Mouse (Mus musculus): ENCODE data around the gene Spata25.

Spata25 gene

DNA sequence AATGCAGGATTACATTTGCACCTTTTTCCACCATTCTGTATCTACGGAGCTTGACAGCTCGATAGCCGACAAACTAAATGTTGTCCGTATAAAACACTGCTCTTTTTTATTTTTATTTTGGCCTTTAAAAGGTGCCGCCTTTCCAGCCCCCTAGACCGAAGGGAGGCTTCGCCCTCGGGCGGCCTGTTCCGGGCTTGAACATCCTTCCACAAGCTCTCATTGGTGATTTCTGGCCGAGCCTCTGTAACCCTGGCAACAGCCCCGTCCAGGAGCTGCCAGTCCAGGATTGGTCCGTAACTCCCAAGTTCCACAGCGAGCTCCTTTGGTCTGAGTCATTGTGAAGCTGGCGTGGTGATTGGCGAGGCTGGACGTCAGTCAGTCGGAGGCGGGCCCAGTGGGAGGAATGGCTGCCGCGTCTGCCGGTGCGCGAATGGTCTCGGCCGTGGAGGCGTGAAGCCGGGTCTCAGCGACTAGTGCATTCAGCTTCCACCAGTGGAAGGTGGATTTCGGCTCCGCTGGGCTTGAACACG lies 5.6 kb downstream of the Spata25 start, which contains the start of gene Zswim1:
Zswim1 (plus strand) TSS at position 51 of the 530 bp plus-strand sequence.
- TF ChIP-seq GATA4 (IDR thresholded peaks at IDR 0.05; ENCODE audit: insufficient replicate concordance, low read length): 0 out of 2 replicates have a peak, but pooled peaks have one; percentile 5

DNA sequence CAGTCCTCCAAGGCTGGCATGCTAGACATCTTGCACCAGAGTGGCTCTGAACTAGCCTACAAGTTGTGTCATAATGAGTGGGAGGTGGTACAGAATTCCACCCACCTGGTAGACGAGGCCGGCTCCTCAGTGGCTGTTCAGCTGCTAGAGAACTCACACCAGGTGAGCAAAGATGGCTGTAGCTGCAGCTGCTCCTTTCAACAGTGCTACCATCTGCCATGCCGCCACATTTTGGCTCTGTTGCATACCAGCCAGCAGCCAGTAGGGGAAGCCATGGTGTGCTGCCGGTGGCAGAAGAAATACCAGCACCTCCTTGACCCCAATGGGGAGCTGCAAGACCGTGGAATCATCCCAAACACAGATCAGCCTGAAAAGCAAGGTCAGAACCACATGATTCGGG lies 7.3 kb downstream of the Spata25 start:
- TF ChIP-seq GATA4 (IDR thresholded peaks at IDR 0.05; ENCODE audit: insufficient replicate concordance, low read length): no peak

DNA sequence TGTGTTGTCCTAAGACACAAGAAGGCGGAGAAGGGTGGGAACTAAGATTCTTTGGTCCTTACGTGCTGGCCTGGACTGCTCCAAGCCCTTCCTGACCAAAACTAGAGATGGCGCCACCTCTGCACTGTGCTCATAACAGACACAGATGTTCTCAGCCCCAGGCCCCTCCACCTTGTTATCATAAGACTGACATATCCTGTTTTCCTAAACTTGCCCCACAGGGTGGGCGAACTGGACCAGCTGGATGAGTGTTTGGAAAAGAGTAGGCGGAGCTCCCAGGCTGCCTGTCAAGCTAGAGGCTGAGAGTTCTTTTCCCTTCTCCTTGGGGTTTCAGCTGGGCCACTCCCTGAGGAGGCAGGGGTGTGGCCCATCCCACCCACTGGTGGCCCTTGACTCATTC lies 10.6 kb downstream of the Spata25 start:
- no peak for TF ChIP-seq GATA4 (IDR thresholded peaks at IDR 0.05; ENCODE audit: insufficient replicate concordance, low read length)

DNA sequence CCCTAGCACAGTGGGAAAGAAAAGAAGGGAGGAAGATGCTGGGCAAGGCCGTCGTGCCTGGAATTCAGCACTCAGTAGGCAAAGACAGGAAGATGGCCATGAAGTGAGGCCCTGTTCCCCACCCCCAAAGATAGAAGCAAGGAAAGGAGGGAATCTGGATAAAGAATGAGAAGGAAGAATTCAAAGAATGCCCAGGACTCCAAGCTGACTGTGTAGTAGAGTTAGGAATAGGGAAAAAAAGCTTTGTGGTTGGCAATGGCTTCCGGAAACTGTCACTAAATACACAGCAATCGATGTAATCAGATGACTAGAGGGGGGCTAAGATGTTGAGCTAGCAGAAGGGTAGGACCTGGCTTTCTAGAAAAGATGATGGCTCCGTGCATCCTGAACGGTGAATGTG lies 11.1 kb downstream of the Spata25 start:
- no peak for TF ChIP-seq GATA4 (IDR thresholded peaks at IDR 0.05; ENCODE audit: insufficient replicate concordance, low read length)

DNA sequence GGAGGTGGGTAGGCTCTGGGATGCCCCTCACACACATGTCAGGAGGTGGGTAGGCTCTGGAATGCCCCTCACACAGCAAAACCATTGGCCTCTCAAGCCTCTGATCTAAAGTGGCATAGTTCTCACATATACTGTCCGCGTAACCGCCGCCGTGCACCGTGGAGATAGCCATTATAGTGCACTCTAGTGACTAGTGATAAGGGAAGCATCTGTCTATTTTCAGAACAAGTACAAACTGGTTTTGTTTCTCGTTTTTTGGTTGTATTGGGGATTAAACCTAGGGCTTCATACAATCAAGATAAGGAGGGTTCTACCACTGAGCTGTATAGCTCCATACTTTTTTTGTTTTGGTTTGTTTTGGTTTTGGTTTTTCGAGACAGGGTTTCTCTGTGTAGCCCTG lies 12.5 kb downstream of the Spata25 start:
- TF ChIP-seq GATA4 (IDR thresholded peaks at IDR 0.05; ENCODE audit: insufficient replicate concordance, low read length): no peak

DNA sequence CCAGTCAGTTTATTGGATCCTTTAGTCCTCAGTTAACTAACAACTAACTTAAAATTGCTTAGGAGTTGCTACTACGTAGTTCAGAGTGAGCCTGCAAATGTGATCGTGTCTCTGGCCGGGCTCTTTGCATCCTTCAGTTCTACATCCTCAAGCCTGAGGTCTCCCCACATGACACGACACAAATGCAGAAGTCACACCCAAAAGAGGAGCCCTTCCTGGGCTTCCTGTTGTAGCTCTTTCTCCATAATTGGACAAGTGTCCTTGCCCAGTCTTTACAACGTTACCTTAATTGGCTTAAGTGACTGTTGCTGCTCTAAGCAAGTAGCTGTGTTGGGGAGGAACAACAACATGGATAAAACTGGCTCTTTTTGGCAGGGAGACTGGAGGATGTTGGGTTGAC lies 13.0 kb downstream of the Spata25 start:
- TF ChIP-seq GATA4 (IDR thresholded peaks at IDR 0.05; ENCODE audit: insufficient replicate concordance, low read length): no peak

DNA sequence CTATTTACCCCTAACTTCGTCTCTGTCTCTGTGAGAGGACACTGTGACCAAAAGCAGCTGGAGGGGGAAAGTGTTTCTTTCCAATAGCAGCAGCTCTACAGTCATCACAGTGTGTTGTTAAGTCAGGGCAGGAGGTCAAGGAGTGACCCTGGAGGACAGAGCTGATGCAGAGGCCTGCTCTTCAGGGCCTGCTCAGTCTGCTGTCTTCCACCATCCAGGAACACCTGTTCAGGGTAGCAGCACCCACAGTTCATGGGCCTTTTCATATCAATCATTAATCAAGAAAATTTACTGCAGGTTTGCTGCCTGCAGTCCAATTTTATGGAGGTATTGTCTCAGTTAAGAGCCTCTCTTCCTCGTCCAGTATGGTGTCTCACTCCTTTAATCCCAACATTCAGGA lies 14.8 kb downstream of the Spata25 start:
- no peak for TF ChIP-seq GATA4 (IDR thresholded peaks at IDR 0.05; ENCODE audit: insufficient replicate concordance, low read length)

DNA sequence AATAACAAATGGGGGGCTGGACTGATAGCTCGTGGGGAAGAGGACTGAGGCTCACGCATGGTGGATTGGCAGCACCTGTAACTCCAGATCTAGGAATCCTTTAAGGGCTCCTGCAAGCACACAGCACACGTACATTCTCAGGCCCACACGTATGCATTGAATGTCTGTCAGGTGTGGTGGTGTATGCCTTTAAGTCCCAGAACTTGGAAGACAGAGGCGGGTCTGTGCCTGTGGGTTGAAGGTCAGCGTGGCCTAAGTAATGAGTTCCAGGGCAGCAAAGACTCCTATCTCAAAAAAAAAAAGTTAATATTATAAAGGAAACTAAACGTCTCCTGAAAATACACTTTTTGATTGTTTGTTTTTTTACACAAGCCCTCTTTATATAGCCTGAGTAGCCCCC lies 21.7 kb downstream of the Spata25 start:
- no peak for TF ChIP-seq GATA4 (IDR thresholded peaks at IDR 0.05; ENCODE audit: insufficient replicate concordance, low read length)

DNA sequence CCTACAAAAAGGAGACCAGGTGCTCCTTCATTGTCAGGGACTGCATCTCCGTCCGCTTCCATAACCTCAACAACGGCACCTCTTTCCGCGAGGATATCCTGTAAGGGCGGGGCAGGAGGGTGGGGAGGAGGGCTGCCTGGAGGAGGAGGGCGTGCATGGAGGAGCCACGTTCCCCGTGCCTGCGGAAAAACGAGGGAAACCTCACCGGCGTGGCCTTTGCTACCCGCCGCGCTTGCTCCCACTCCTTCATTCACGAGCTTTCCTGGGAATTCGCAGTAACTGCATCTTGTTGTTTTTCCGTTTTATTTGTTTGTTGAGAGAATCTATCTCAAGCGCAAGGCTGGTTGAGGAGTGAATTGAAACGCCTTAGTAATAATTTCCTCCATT lies 23.0 kb downstream of the Spata25 start:
- no peak for TF ChIP-seq GATA4 (IDR thresholded peaks at IDR 0.05; ENCODE audit: insufficient replicate concordance, low read length)

DNA sequence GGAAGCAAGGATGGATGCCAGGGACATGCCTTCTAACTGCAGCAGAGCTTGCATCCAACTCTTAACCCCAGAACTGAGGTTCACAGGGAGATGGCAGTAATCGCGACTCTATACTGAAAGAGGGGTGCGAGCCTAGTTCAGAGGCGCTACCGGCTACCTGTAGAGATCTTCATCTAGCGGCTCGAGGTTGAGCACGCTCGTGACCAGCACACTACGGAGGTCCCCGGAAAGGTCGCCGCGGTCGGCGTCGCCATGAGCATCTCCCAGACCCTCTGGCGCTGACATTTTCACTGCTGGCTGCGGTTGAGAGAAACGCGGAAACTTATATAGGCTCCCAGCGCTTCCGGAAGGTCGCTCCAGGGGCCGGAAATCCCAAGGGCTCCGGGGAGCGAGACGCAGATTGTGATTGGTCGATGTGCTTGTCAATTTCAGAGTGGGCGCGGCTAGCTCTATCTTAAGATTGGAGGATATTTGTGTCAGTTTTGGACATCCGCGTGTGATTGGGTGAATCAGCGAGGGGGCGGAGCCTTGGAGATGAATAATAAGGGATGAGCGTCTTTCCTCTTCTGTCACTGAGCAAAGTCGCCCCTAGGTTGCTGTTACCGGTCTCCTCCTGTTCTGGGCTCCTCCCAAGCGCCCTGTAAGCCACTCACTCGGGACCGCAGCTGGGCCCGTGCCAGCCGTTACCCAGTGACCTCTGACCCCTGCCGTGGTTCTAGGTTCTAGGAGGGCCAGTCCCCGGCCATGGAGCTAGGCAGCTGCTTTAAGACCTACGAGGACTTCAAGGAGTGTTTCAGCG lies 23.6 kb downstream of the Spata25 start, which contains the start of the genes Acot8 and Zswim3:
Acot8 (minus strand) TSS at position 350 of the 799 bp plus-strand sequence.
Zswim3 (plus strand) TSS at position 566 of the 799 bp plus-strand sequence.
- TF ChIP-seq GATA4 (IDR thresholded peaks at IDR 0.05; ENCODE audit: insufficient replicate concordance, low read length): no peak

DNA sequence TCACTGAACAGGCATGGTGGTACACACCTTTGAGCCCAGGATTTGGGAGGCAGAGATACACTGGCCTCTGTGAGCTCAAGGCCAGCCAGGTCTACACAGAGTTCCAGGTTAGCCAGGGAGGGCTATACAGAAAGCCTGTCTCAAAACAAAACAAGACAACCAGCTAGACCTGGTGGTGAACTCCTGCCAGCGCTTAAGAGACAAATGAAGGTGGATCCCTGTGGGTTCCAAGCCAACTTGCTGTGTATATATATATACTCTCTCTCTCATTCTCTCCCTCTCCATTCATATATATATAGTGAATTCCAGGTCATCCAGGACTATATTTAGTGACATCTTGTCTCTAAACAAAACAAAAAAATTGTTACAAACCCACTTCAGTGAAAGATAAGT lies 24.4 kb downstream of the Spata25 start:
- no peak for TF ChIP-seq GATA4 (IDR thresholded peaks at IDR 0.05; ENCODE audit: insufficient replicate concordance, low read length)

DNA sequence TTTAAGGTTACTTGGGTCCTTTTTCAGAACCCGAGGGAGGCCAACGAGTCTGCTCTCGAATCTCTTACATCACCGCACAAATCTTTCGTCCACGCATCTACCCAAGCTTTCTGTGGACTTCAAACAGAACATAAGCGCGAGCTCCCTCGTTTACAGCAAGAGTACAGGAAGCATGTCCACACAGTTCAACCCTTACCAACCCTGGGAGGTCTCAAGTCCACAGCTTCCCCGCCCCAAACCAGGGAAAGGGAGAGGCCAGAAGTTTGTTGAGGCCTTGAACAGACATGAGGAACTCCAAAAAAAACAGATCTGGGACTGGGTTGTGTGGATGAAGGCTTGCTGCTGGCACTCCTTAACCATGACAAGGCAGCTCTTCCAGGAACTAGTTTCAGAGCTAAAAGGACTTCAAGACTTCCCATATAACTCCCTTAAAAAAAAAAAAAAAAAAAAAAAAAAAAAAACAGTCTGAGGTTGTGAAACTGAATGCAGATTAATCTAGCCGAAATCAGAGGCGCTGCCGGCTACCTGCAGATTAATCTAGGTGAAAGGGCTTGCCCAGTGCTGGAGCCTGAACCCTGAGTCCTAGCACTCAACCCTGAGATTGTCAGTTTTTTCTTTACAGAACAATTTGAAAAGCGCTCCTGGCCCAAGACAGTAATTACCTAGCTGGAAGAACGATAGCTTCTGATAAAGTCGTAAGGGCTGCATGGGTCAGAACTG lies 25.0 kb downstream of the Spata25 start:
- TF ChIP-seq GATA4 (IDR thresholded peaks at IDR 0.05; ENCODE audit: insufficient replicate concordance, low read length): peak; percentile 30; the same call in 1 of the 2 replicates

DNA sequence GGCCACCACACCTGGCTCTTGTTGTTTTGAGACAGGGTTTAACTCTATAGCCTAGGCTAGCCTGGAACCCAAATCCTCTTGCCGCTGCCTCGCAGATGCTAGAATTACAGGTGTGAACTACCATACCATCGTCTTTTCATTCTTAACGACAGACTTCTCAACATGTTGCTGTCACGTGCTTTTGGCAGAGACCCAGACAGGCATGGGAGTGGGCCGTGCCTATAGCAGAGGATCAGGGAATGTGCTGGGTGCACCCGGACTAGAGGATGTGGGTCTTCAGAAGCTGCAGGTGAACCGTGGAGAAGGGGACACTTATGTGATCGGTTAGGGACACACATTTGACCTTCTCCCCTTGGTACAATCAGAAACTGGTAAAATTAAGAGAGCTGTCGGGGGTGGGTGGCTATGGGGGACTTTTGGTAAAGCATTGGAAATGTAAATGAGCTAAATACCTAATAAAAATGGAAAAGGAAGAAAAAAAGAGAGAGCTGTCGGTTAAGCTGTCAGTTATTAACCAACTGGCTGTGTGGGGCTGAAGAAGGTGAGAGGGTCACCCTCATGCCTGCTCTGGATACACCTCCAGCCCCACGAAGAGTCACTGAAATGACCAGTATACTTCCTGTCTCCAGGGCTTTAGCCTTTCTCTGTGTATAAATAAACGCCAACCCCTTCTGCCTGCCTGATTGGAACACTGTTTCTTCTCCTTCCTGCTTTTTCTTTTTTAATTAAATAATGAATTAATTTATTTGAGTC lies 27.9 kb downstream of the Spata25 start:
- TF ChIP-seq GATA4 (IDR thresholded peaks at IDR 0.05; ENCODE audit: insufficient replicate concordance, low read length): no peak

DNA sequence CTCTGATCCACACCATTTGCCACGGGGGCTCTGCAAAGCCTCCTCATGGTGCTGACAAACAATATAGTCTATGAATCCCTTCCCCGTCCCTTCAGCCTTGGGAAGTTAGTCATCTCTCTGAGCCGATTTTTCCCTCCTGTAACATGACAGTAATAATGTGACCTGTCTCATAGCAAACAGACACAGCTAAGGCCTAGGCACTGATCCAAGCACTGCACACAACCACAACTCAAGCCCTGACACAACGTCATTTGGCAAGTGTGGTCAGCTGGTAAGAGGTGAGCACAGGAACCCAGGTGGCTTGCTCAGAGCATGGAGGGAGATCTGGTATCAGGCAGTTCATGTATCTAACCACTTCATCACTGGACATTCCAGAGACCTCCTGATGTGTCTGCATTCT lies 32.5 kb downstream of the Spata25 start:
- TF ChIP-seq GATA4 (IDR thresholded peaks at IDR 0.05; ENCODE audit: insufficient replicate concordance, low read length): no peak

DNA sequence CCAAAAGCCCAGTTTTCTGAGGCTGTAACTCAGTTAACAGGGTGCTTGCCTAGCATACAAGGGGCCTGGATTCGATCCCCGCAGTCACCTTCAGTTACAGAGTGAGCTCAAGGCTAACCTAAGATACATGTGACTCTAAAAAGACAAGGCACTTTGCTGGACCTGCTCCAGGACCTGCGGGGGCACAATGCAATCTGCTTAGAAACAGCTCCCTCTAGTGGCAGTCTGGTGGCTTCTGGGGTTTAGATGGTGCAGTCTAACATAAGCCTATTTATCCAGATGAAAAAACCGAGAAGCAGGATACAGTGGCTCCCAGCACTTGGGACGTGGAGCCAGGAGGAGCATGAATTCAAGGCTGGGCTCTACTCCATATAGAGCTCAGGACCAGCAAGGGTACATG lies 34.0 kb downstream of the Spata25 start:
- peak; percentile 33; the same call in 1 of the 2 replicates for TF ChIP-seq GATA4 (IDR thresholded peaks at IDR 0.05; ENCODE audit: insufficient replicate concordance, low read length)
